Mouse (Mus musculus): ENCODE measurements around the gene Ralgps1.

DNA sequence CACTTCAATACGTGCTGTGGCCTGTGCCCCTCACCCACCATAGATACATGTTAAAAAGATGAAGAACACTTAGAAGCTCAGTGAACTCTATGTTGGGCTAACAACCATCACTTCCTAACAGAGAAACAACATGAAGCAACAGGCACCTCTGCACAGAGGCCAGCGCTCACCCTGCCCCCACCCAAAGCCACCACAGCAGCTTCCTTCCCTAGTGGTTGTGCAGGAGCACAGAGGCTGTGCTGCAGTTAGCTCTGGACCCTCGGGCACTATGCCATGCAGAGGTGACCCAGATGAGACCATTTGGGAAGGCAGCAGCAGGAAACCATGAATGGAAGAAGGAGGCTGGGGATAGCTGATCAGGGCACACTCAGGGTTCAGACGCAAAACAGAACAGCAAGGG, 68.5 kb downstream of the Ralgps1 start:
- no peak for TF ChIP-seq CTCF (IDR thresholded peaks at IDR 0.05; ENCODE audit: borderline replicate concordance, insufficient read depth, low read depth, low read length)
- no peak for TF ChIP-seq POLR2A (IDR thresholded peaks at IDR 0.05; ENCODE audit: borderline replicate concordance, insufficient read depth, low read length)

All from cerebellum, adult 2 months (tissue).